Mouse (Mus musculus): ENCODE measurements around the gene Snrnp200. TPM values are rescaled to one million over a fixed set of nuclear protein-coding genes. Genes with fewer than 3 reads are reported as not detected.

Snrnp200 gene
- polyA plus RNA-seq, 1 experiment from 2014 or later: 64.0 TPM

DNA sequence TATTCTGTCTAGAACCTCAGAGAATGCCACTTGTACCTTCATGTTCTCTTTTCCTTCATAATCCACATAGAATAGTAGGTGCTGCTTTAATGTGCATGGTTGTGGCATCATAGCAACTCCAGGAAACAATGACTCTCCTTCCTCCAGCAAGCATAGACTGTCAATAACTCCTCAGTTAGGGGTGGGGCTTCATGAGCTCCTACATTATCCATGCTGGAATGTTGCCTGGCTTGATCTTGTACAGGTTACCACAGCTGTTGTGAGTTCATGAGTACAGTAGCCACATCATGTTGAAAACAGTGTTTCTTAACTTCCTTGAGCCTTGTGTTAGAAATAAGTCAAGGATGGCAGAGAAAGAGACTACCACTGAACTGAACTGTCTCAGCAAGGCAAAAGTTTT, 70.0 kb downstream of the Snrnp200 start:
- Histone ChIP-seq H3K4me1 (peaks cover 4% of the 10 kb centered on the region; the same call in 1 of the 2 replicates), H3K36me3 (no peaks in the 10 kb centered on the region), H3K4me3 (no peak overlapping the region), H3K9me3 (no peaks in the 10 kb centered on the region), H3K27me3 (no peaks in the 10 kb centered on the region), H3K4me2 (no peak overlapping the region), H3K9ac (no peak overlapping the region), H3K27ac (no peak overlapping the region)
- no peak for ATAC-seq (ENCODE audit: insufficient number of reproducible peaks, insufficient read depth, low FRiP score, low TSS enrichment, low read depth)

Other genes with a start within 250 kb of the Snrnp200 start
- gene Ap4e1, start 199.7 kb upstream of the Snrnp200 start, polyA plus RNA-seq (2015; fragmentation: Nextera tagmentation; extraction: Ambion mirVana): 11.3 and 13.1 TPM in 2 replicates
- 55.4 and 63.4 TPM in 2 replicates for gene Blvra, start 137.7 kb upstream of the Snrnp200 start, polyA plus RNA-seq (2015; fragmentation: Nextera tagmentation; extraction: Ambion mirVana)
- gene Ncaph, start 74.4 kb upstream of the Snrnp200 start, polyA plus RNA-seq (2015; fragmentation: Nextera tagmentation; extraction: Ambion mirVana): 80.3 and 81.6 TPM in 2 replicates
- 27.1 and 32.0 TPM in 2 replicates for gene Itpripl1, start 64.9 kb upstream of the Snrnp200 start, polyA plus RNA-seq (2015; fragmentation: Nextera tagmentation; extraction: Ambion mirVana)
- gene 1810024B03Rik, start 106 bp upstream of the Snrnp200 start, polyA plus RNA-seq (2015; fragmentation: Nextera tagmentation; extraction: Ambion mirVana): 2.3 and 2.9 TPM in 2 replicates
- 52.5 and 63.1 TPM in 2 replicates for gene Ciao1, start 39.4 kb downstream of the Snrnp200 start, polyA plus RNA-seq (2015; fragmentation: Nextera tagmentation; extraction: Ambion mirVana)
- gene Tmem127, start 39.5 kb downstream of the Snrnp200 start, polyA plus RNA-seq (2015; fragmentation: Nextera tagmentation; extraction: Ambion mirVana): 26.8 and 29.4 TPM in 2 replicates
- 67.0 and 69.1 TPM in 2 replicates for gene Stard7, start 61.8 kb downstream of the Snrnp200 start, polyA plus RNA-seq (2015; fragmentation: Nextera tagmentation; extraction: Ambion mirVana)
- gene Dusp2, start 127.8 kb downstream of the Snrnp200 start, polyA plus RNA-seq (2015; fragmentation: Nextera tagmentation; extraction: Ambion mirVana): 6.7 and 8.3 TPM in 2 replicates
- 0.30 and 0.76 TPM in 2 replicates for gene Astl, start 130.3 kb downstream of the Snrnp200 start, polyA plus RNA-seq (2015; fragmentation: Nextera tagmentation; extraction: Ambion mirVana)
- 0.39 and 0.51 TPM in 2 replicates for gene Adra2b, start 154.8 kb downstream of the Snrnp200 start, polyA plus RNA-seq (2015; fragmentation: Nextera tagmentation; extraction: Ambion mirVana)
- gene Gpat2, start 216.8 kb downstream of the Snrnp200 start, polyA plus RNA-seq (2015; fragmentation: Nextera tagmentation; extraction: Ambion mirVana): 0.12 and 0.13 TPM in 2 replicates
- gene Fahd2a, start 236.2 kb downstream of the Snrnp200 start, polyA plus RNA-seq (2015; fragmentation: Nextera tagmentation; extraction: Ambion mirVana): 31.9 and 34.8 TPM in 2 replicates